Mouse (Mus musculus): ENCODE measurements at regions not wholly inside any gene's neighbourhood (a gene's known extent, or its start where the extent isn't known, plus 50 kb on each side); places are given as distances from the start of the nearest gene placed in this dataset.

DNA sequence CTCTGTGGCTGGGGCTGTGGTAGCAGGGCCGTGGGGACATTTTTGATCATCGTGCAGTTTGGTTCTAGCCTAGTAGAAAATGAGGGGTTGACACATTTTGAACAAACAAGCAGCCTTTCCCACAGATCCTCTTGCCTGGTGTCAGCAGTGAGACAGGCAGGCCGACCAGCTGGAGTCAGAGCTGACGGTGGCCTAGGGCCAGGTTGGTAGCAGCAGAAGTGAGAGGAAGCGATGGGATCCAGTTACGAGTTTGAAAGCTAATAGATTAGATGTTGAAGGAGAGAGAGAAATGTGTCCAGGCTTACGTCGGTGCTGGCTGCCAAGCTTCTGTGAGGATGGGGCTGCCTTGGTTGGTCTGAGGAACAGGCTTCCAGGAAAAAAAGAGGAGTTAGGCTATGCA lies 134.1 kb upstream of the Grik3 start:
- Histone ChIP-seq H3K36me3 (replicated peaks; ENCODE audit: low read length) (no peaks in the 10 kb centered on the region), H3K27me3 (replicated peaks) (peaks cover 46% of the 10 kb centered on the region), H3K4me1 (no peaks in the 10 kb centered on the region), H3K4me3 (replicated peaks) (no peak overlapping the region), H3K9me3 (no peaks in the 10 kb centered on the region)
- TF ChIP-seq FLI1 (IDR thresholded peaks at IDR 0.05; ENCODE audit: low read length) (no peak), GATA1 (IDR thresholded peaks at IDR 0.05; ENCODE audit: borderline replicate concordance, low read length) (no peak)

DNA sequence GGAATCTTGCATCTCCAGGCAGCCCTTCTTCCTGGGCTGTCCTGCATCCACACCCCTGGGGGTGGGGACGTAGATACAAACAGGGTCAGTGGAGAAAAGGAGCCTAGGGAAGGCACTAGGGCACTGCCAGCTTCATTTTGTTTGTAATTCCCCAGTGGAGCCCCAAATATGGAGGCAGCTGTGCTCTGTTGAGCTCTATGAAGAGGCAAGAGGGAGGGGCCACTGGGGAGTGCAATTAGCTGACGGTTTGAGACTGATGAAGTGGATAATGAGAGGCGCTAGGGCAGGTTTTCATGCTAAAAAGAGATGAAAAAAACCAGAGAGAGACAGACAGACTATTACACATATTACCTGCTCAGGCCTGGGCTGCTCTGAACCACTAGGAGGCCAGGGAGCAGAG lies 135.8 kb upstream of the Grik3 start:
- Histone ChIP-seq H3K9me3 (no peaks in the 10 kb centered on the region), H3K36me3 (replicated peaks; ENCODE audit: low read length) (no peaks in the 10 kb centered on the region), H3K4me1 (no peaks in the 10 kb centered on the region), H3K4me3 (replicated peaks) (no peak overlapping the region), H3K27me3 (replicated peaks) (peaks cover 36% of the 10 kb centered on the region)
- no peak for TF ChIP-seq FLI1 (IDR thresholded peaks at IDR 0.05; ENCODE audit: low read length)
- TF ChIP-seq GATA1 (IDR thresholded peaks at IDR 0.05; ENCODE audit: borderline replicate concordance, low read length) = no peak

DNA sequence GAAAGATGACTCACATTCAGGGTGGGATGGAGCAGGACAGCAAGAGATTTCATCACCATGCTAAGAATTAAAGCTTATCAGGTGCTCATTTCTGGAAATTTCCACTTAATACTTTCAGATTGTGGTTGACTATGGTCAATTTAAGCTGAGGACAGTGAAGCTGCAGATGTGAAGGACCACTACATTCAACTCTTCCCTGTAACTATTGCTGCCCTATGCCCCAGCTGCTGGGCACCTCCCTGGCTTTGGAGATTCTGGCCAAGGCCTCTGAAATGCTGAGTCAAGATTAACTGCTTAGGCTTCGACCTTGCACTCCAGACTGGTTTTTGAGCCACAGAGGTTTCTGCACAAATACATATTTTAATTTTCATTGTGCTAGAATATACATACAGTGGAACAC lies 140.4 kb upstream of the Grik3 start:
- Histone ChIP-seq H3K9me3 (0 out of 2 replicates have a peak, but pooled peaks cover 3% of the 10 kb centered on the region), H3K27me3 (replicated peaks) (peaks cover 31% of the 10 kb centered on the region), H3K4me1 (no peaks in the 10 kb centered on the region), H3K36me3 (replicated peaks; ENCODE audit: low read length) (no peaks in the 10 kb centered on the region), H3K4me3 (replicated peaks) (no peak overlapping the region)
- no peak for TF ChIP-seq FLI1 (IDR thresholded peaks at IDR 0.05; ENCODE audit: low read length)
- no peak for TF ChIP-seq GATA1 (IDR thresholded peaks at IDR 0.05; ENCODE audit: borderline replicate concordance, low read length)

DNA sequence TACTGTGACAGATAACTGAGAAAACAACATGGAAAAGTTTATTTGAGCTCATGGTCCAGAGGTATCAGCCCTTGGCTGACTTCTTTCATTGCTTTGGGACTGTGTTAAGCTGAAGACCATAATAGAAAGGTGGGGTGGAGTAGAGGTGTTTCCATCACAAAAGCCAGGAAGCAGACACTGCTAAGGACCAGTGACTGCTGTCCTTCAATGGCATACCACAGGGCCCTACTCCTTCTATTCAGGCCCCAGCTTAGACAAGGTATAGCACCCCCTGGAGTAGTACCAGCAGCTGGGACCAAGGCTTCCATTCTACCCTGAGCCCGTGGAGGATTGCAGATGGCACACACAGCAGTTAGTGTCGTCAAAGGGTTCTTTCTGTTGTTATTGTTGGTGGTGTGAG lies 151.4 kb upstream of the Grik3 start:
- Histone ChIP-seq H3K9me3 (peaks cover 3% of the 10 kb centered on the region; the same call in 1 of the 2 replicates), H3K27me3 (replicated peaks) (peaks cover 9% of the 10 kb centered on the region)

DNA sequence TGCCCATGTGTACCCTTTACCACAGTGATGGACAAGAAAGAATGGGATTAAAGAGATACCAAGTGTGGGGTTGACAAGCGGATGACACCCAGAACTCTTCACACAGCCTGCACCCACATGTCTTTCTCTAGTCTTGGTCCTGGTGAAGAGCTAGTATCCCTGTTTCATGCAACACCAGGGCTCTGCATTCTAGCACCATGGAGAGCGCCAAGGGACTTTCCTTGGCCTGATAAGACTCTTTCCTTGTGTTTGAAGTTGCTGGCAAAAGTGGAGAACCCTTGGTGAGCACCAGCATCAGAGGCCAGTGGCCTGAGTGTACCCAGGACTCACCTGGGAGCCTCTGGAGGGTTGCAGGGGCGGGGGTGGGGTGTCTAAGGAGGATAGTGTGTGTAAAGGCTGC lies 161.7 kb upstream of the Grik3 start:
- TF ChIP-seq GATA1 (IDR thresholded peaks at IDR 0.05; ENCODE audit: borderline replicate concordance, low read length) = no peak
- TF ChIP-seq FLI1 (IDR thresholded peaks at IDR 0.05; ENCODE audit: low read length) = no peak
- Histone ChIP-seq H3K4me3 (replicated peaks) (no peak overlapping the region), H3K9me3 (no peaks in the 10 kb centered on the region), H3K36me3 (replicated peaks; ENCODE audit: low read length) (no peaks in the 10 kb centered on the region), H3K27me3 (replicated peaks) (peaks cover 10% of the 10 kb centered on the region), H3K4me1 (no peaks in the 10 kb centered on the region)

More for the DNA sequence above, 151.4 kb upstream of the Grik3 start:
- H3K4me1 ChIP-seq = no peaks in the 10 kb centered on the region
- TF ChIP-seq FLI1 (IDR thresholded peaks at IDR 0.05; ENCODE audit: low read length) (no peak), GATA1 (IDR thresholded peaks at IDR 0.05; ENCODE audit: borderline replicate concordance, low read length) (no peak)
- H3K4me3 ChIP-seq (replicated peaks) = no peak overlapping the region
- no peaks in the 10 kb centered on the region for H3K36me3 ChIP-seq (replicated peaks; ENCODE audit: low read length)

DNA sequence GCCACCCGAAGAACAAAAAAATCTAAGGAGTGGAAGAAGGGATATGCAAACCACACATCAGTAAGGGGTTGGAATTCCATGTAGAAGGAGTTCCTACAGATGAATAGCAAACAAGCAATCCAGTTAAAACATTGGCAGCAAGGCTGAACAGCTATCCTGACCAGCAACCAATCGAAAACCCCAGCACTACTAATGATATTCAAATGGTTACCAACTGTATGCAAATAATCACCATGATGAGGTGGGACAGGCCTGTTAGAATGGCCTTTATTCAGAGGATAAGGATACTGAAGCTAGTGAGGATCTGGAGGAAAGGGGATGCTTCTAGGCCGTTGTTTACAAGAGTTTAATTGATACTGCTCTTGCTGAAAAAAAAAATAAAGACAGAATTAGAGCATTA lies 166.0 kb upstream of the Grik3 start:
- Histone ChIP-seq H3K36me3 (replicated peaks; ENCODE audit: low read length) (no peaks in the 10 kb centered on the region), H3K4me1 (peaks cover 9% of the 10 kb centered on the region; the same call in 1 of the 2 replicates), H3K27me3 (replicated peaks) (peaks cover 11% of the 10 kb centered on the region), H3K4me3 (replicated peaks) (no peak overlapping the region), H3K9me3 (no peaks in the 10 kb centered on the region)
- TF ChIP-seq GATA1 (IDR thresholded peaks at IDR 0.05; ENCODE audit: borderline replicate concordance, low read length) (no peak), FLI1 (IDR thresholded peaks at IDR 0.05; ENCODE audit: low read length) (no peak)

DNA sequence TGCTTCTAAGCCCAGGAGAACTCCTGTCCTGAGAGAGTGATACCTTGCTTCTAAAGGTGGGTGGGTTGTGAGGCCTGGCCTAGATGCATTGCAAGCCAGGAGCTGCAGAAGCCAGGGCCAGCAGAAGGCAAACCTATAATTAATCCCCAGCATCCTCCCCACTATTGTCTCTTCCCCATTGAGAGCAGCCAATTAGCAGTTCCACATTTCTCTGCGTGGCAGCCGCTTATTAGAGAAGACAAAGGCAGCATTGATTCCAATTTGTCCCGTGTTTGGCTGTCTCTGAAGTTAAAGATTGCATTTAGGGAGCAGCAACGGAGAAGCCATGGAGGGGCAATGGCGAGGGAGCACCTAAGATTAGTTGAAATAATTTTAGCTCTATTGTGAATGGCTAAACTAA lies 171.2 kb upstream of the Grik3 start:
- TF ChIP-seq FLI1 (IDR thresholded peaks at IDR 0.05; ENCODE audit: low read length) = no peak
- TF ChIP-seq GATA1 (IDR thresholded peaks at IDR 0.05; ENCODE audit: borderline replicate concordance, low read length) = no peak
- no peaks in the 10 kb centered on the region for H3K36me3 ChIP-seq (replicated peaks; ENCODE audit: low read length)
- 0 out of 2 replicates have a peak, but pooled peaks cover 3% of the 10 kb centered on the region for H3K9me3 ChIP-seq
- peaks cover 15% of the 10 kb centered on the region for H3K4me1 ChIP-seq
- H3K4me3 ChIP-seq (replicated peaks) = no peak overlapping the region
- peaks cover 50% of the 10 kb centered on the region for H3K27me3 ChIP-seq (replicated peaks)

DNA sequence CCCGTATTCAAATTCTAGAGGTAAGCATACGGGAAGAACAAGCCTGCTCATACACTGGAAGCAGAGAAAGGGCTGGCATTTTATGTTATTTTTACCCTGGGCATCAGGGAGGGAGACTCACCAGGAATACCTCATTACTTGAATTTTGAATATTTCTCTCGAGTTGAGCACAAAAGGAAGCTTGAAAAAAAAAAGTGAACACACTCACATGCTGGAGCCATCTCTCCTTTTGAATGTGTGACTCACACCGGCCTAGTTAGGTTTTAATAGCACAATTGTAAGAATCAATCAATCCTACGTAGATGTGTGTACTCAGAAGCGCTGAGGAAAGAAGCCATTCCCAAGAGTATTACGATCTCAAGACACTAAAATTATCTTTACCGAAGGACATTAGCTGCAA lies 172.2 kb upstream of the Grik3 start:
- no peak for TF ChIP-seq FLI1 (IDR thresholded peaks at IDR 0.05; ENCODE audit: low read length)
- TF ChIP-seq GATA1 (IDR thresholded peaks at IDR 0.05; ENCODE audit: borderline replicate concordance, low read length) = no peak
- Histone ChIP-seq H3K36me3 (replicated peaks; ENCODE audit: low read length) (no peaks in the 10 kb centered on the region), H3K4me3 (replicated peaks) (no peak overlapping the region), H3K4me1 (peaks cover 15% of the 10 kb centered on the region), H3K9me3 (0 out of 2 replicates have a peak, but pooled peaks cover 4% of the 10 kb centered on the region), H3K27me3 (replicated peaks) (peaks cover 50% of the 10 kb centered on the region)

DNA sequence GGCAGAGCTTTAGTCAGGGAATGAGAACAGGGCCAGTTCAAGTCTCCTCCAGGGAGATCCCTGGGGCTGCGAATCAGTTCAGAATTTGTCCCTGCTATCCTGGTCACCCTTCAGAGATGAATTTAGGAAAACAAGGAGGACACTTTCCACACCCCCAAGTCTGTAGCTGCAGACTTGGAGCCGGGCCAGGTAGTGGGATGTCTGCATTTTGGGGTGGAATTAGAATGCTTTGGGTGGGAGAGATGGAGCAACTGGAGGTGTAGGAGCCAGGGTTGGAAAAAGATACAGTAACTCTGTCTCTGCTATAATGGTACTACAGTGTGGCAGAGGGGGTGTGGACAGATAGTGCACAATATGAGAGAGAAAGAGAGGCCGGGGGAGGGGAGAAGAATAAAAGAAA lies 173.6 kb upstream of the Grik3 start:
- peaks cover 59% of the 10 kb centered on the region for H3K27me3 ChIP-seq (replicated peaks)
- peaks cover 15% of the 10 kb centered on the region; the same call in 1 of the 2 replicates for H3K4me1 ChIP-seq
- no peaks in the 10 kb centered on the region for H3K36me3 ChIP-seq (replicated peaks; ENCODE audit: low read length)
- H3K9me3 ChIP-seq = 0 out of 2 replicates have a peak, but pooled peaks cover 4% of the 10 kb centered on the region
- TF ChIP-seq GATA1 (IDR thresholded peaks at IDR 0.05; ENCODE audit: borderline replicate concordance, low read length) = no peak
- TF ChIP-seq FLI1 (IDR thresholded peaks at IDR 0.05; ENCODE audit: low read length) = no peak
- no peak overlapping the region for H3K4me3 ChIP-seq (replicated peaks)

DNA sequence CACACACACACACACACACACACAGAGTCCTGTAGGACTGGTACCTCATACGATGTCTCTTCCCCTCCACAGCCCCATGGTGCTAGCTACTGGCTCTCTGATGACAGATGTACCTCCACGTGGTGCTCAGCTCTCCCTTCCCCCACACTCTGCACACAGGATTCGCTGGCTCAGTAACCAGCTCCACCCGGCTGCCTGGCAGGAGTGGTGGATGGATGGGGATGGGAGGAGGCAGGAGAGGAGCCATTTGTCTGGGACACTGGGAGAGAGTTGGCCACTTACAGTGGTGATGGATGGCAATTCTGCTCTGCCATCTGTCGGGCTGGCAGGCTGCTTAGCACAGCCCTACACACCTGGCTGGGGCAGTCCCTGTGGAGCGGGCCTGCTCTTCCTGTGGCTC lies 174.7 kb upstream of the Grik3 start:
- no peak for TF ChIP-seq FLI1 (IDR thresholded peaks at IDR 0.05; ENCODE audit: low read length)
- TF ChIP-seq GATA1 (IDR thresholded peaks at IDR 0.05; ENCODE audit: borderline replicate concordance, low read length) = no peak
- H3K36me3 ChIP-seq (replicated peaks; ENCODE audit: low read length) = no peaks in the 10 kb centered on the region
- no peak overlapping the region for H3K4me3 ChIP-seq (replicated peaks)
- H3K27me3 ChIP-seq (replicated peaks) = peaks cover 67% of the 10 kb centered on the region
- H3K9me3 ChIP-seq = 0 out of 2 replicates have a peak, but pooled peaks cover 4% of the 10 kb centered on the region
- peaks cover 8% of the 10 kb centered on the region; the same call in 1 of the 2 replicates for H3K4me1 ChIP-seq

DNA sequence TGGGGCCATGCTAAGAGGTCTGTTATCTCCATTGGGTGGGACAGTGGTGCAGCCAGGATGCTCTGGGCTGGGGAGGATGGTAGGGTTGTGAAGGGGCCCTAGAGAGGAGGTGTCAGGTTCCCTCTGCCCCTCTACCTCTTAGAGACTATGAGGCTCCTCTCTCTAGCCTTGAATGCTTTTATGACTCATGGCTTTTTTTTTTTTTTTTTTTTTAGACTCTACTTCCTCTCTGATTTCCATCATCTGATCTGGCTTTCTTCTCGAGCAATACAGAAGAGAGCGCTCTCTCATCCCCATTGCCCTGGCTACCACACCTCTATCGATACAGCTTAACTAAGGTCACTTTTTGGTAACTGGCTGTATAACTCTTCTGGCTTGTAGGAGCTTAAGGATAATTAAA lies 176.6 kb upstream of the Grik3 start:
- peaks cover 69% of the 10 kb centered on the region for H3K27me3 ChIP-seq (replicated peaks)
- no peak for TF ChIP-seq FLI1 (IDR thresholded peaks at IDR 0.05; ENCODE audit: low read length)
- no peak for TF ChIP-seq GATA1 (IDR thresholded peaks at IDR 0.05; ENCODE audit: borderline replicate concordance, low read length)
- H3K9me3 ChIP-seq = 0 out of 2 replicates have a peak, but pooled peaks cover 4% of the 10 kb centered on the region

More for the DNA sequence above, 176.6 kb upstream of the Grik3 start:
- H3K4me1 ChIP-seq = peaks cover 6% of the 10 kb centered on the region; the same call in 1 of the 2 replicates
- H3K36me3 ChIP-seq (replicated peaks; ENCODE audit: low read length) = no peaks in the 10 kb centered on the region
- no peak overlapping the region for H3K4me3 ChIP-seq (replicated peaks)

Data from megakaryocyte, embryonic 14.5 days (primary cell).